Mouse (Mus musculus) hindbrain, embryonic 11.5 days (tissue): ENCODE data around the gene March9. TPM values are rescaled to one million over a fixed set of nuclear protein-coding genes. Genes with fewer than 3 reads are reported as not detected.

Experiments used
- ATAC-seq: fragments of 200-750 bp; cut with Nextera tagmentation; 2 replicates; pipeline ENCODE4 v1.8.0; 2017; ENCODE audit warnings: mild to moderate bottlenecking, moderate TSS enrichment, moderate library complexity; ENCODE audit not compliant: low FRiP score
- DNase-seq: peaks from one replicate; pipeline ENCODE4 v3.0.0-alpha.2; 2015; ENCODE audit warnings: low spot score
- H3K27ac ChIP-seq: fragments of 300-500 bp; sonication (generic); 2 replicates; pipeline ENCODE4 v1.5.1; 2014; ENCODE audit warnings: mild to moderate bottlenecking, low read depth, low read length
- H3K27me3 ChIP-seq: fragments of 300-500 bp; sonication (generic); 2 replicates; pipeline ENCODE4 v1.6.1; 2014; ENCODE audit warnings: mild to moderate bottlenecking, low read length, moderate library complexity, mixed read lengths; ENCODE audit not compliant: control insufficient read depth, insufficient read depth
- H3K36me3 ChIP-seq: fragments of 300-500 bp; sonication (generic); 2 replicates; pipeline ENCODE4 v1.6.1; 2014; ENCODE audit warnings: mild to moderate bottlenecking, low read length, moderate library complexity, mixed read lengths; ENCODE audit not compliant: control insufficient read depth, insufficient read depth
- H3K4me1 ChIP-seq: fragments of 300-500 bp; sonication (generic); replicated peaks from 2 replicates; pipeline ENCODE4 v1.6.1; 2014; ENCODE audit warnings: low read length, mixed read lengths; ENCODE audit not compliant: control insufficient read depth, insufficient read depth
- H3K4me2 ChIP-seq: fragments of 300-500 bp; sonication (generic); replicated peaks from 2 replicates; pipeline ENCODE4 v1.6.1; 2014; ENCODE audit warnings: mild to moderate bottlenecking, low read depth, low read length
- H3K4me3 ChIP-seq: fragments of 300-500 bp; sonication (generic); 2 replicates; pipeline ENCODE4 v1.5.1; 2014; ENCODE audit warnings: low read depth, low read length
- H3K9ac ChIP-seq: fragments of 300-500 bp; sonication (generic); 2 replicates; pipeline ENCODE4 v1.6.1; 2014; ENCODE audit warnings: low read depth, low read length
- H3K9me3 ChIP-seq: fragments of 300-500 bp; sonication (generic); 2 replicates; pipeline ENCODE4 v1.6.1; 2016; ENCODE audit warnings: low read length; ENCODE audit not compliant: control insufficient read depth
- WGBS: fragments of 180-500 bp; shearing (Covaris S2); extraction: QIAGEN DNeasy Blood & Tissue Kit; methylation state at CpG from one replicate; pipeline ENCODE4 v1.1.7; 2014; 5-methylcytosine and 5-hydroxymethylcytosine counted together
- polyA plus RNA-seq: library from polyadenylated mRNA; unstranded; fragments of >200 nt; fragmentation: Nextera tagmentation; extraction: Ambion mirVana; gene quantifications from 2 replicates; pipeline ENCODE4 v1.2.1, GENCODE M21; 2014

The March9 gene
- polyA plus RNA-seq, 1 experiment from 2014 or later, result 3.6 TPM

GRCm38 (mm10) chr10:127083292-127083914 is 23.4 kb upstream of the March9 start:
- no peaks in the 10 kb centered on the region for H3K9me3 ChIP-seq
- DNase-seq (no peak), ATAC-seq (no peak)
- no peaks in the 10 kb centered on the region for H3K36me3 ChIP-seq
- H3K4me3 ChIP-seq, result no peak overlapping the region
- WGBS, result 38% methylated on average over 8 of the region's 8 CpGs
- peaks cover 18% of the 10 kb centered on the region for H3K4me1 ChIP-seq
- no peak overlapping the region for H3K27ac ChIP-seq
- no peak overlapping the region for H3K4me2 ChIP-seq
- peaks cover 41% of the 10 kb centered on the region for H3K27me3 ChIP-seq
- H3K9ac ChIP-seq, result no peak overlapping the region

- Histone ChIP-seq H3K27ac (no peak overlapping the region), H3K9ac (peak overlapping the region; percentile 9; the same call in 1 of the 2 replicates), H3K4me3 (no peak overlapping the region; the same call in 1 of the 2 replicates), H3K9me3 (no peaks in the 10 kb centered on the region), H3K27me3 (peaks cover 44% of the 10 kb centered on the region), H3K4me2 (peak overlapping the region; percentile 100), H3K4me1 (peaks cover 21% of the 10 kb centered on the region), H3K36me3 (no peaks in the 10 kb centered on the region)
- WGBS, result 29% methylated on average over 8 of the region's 8 CpGs
- ATAC-seq (no peak), DNase-seq (peak; percentile 63)
Measured at GRCm38 (mm10) chr10:127081996-127082620, 22.1 kb upstream of the March9 start.

GRCm38 (mm10) chr10:127080901-127081780 is 21.2 kb upstream of the March9 start:
- Histone ChIP-seq H3K27ac (no peak overlapping the region), H3K36me3 (no peaks in the 10 kb centered on the region), H3K4me2 (peak overlapping the region; percentile 100), H3K4me3 (peak overlapping the region; percentile 70), H3K9me3 (no peaks in the 10 kb centered on the region), H3K4me1 (peaks cover 21% of the 10 kb centered on the region), H3K27me3 (peaks cover 46% of the 10 kb centered on the region), H3K9ac (0 out of 2 replicates have a peak overlapping the region, but pooled peaks have one; percentile 20)
- DNase-seq, result peak; percentile 36
- WGBS, result 2% methylated on average over 46 of the region's 48 CpGs
- ATAC-seq, result no peak

DNA sequence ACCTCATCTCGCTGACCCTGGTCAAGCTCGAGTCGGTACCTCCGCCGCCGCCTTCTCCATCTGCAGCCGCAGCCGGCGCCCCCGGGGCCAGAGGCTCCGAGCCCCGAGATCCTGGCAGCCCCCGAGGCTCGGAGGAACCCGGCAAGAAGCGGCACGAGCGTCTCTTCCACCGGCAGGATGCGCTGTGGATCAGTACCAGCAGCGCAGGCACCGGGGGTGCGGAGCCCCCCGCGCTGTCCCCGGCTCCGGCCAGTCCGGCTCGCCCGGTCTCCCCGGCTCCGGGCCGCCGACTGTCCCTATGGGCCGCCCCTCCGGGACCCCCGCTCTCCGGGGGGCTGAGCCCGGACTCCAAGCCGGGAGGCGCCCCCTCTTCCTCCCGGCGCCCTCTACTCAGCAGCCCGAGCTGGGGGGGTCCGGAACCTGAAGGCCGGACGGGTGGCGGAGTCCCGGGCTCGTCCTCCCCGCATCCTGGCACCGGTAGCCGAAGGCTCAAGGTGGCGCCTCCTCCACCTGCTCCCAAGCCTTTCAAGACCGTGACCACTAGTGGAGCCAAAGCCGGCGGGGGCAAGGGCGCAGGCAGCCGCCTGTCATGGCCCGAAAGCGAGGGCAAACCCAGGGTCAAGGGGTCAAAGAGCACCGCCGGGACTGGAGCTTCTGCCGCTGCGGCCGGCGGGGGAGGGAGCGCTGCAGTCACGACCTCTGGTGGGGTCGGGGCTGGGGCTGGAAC is 19.8 kb upstream of the March9 start:
- Histone ChIP-seq H3K4me1 (peaks cover 21% of the 10 kb centered on the region), H3K27me3 (peaks cover 46% of the 10 kb centered on the region), H3K9me3 (no peaks in the 10 kb centered on the region), H3K4me3 (peak overlapping the region; percentile 70), H3K27ac (peak overlapping the region; percentile 65; the same call in 1 of the 2 replicates), H3K36me3 (no peaks in the 10 kb centered on the region), H3K9ac (peak overlapping the region; percentile 71), H3K4me2 (peak overlapping the region; percentile 100)
- 2% methylated on average over 50 of the region's 70 CpGs for WGBS
- DNase-seq (peak; percentile 56), ATAC-seq (peak; percentile 12)

DNA sequence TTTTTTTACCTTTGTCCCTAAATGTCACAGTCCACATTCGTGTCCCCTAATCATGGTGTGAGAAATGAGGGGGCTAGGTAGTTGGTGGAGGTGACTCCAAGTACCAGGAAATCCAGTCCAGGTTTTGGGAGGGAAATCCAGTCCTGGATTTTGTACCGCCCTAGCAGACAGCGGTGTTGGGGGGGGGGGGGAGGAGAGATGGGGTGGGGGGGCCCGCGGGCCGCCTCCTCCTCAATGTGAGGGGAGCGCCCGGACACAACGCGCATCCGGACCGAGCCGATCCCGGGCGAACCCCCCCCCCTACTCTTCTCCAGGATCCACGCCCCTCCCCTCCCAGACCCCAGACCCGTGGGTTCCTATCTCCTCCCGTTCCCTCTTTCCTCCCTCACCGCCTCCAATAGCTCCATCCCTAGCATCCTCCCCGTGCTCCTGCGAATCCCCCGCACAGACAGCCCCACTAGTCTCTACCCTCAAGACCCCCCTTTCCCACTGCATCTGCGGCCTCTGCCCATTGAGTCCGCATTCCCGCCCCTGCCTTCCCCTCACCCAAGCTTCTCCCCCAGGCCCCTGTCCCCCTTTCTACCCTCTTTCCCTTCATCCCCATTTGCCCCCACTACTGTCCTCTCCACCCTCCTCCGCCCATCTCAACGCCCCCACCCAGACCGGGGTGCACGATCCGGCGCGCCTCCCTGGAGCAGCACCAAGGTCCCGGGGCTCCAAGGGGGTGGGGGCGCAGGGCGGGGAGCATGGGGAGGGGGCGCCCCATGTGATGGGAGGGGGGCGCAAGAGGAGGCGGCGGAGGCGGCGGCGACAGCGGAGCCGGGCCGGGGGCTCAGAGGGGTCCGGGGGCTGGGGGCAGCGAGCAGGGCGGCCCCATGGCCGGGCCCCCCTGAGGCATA is 18.9 kb upstream of the March9 start:
- Histone ChIP-seq H3K36me3 (no peaks in the 10 kb centered on the region), H3K27ac (peak overlapping the region; percentile 65; the same call in 1 of the 2 replicates), H3K9ac (peak overlapping the region; percentile 71), H3K27me3 (peaks cover 46% of the 10 kb centered on the region), H3K4me1 (peaks cover 21% of the 10 kb centered on the region), H3K4me3 (peak overlapping the region; percentile 70), H3K4me2 (peak overlapping the region; percentile 100), H3K9me3 (no peaks in the 10 kb centered on the region)
- WGBS, result 2% methylated on average over 36 of the region's 49 CpGs
- peak; percentile 82 for DNase-seq
- peak; percentile 72 for ATAC-seq

GRCm38 (mm10) chr10:127078001-127078676 is 18.2 kb upstream of the March9 start:
- no peaks in the 10 kb centered on the region for H3K9me3 ChIP-seq
- ATAC-seq (peak; percentile 48), DNase-seq (no peak)
- H3K9ac ChIP-seq, result no peak overlapping the region
- no peak overlapping the region for H3K27ac ChIP-seq
- 8% methylated on average over 11 of the region's 12 CpGs for WGBS
- H3K36me3 ChIP-seq, result no peaks in the 10 kb centered on the region
- H3K4me1 ChIP-seq, result peaks cover 21% of the 10 kb centered on the region
- peak overlapping the region; percentile 70 for H3K4me3 ChIP-seq
- peak overlapping the region; percentile 100 for H3K4me2 ChIP-seq
- peaks cover 42% of the 10 kb centered on the region for H3K27me3 ChIP-seq

DNA sequence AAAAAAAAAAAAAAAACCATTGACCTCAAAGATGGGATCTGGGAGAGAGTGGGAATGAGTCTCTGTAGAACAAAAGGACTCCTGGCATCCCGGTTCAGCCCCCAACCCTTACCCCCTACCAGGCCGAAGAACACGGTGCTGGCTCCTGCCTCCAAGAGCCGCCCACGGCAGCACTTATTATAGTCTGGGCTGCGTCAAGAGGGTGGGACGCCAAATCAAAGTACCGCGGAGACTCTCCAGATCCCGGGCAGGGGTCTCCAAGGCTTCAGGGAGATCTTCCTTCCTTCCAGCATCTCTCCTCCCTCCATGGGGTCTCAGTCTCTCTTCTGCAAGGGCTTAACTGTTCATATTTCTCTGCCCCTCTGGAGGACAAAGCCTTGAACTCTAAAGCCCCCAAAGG is 17.5 kb upstream of the March9 start:
- DNase-seq (no peak), ATAC-seq (no peak)
- Histone ChIP-seq H3K36me3 (no peaks in the 10 kb centered on the region), H3K27ac (no peak overlapping the region), H3K9ac (no peak overlapping the region), H3K27me3 (peaks cover 42% of the 10 kb centered on the region), H3K4me1 (peaks cover 21% of the 10 kb centered on the region), H3K4me2 (no peak overlapping the region; the same call in 1 of the 2 replicates), H3K4me3 (no peak overlapping the region; the same call in 1 of the 2 replicates), H3K9me3 (no peaks in the 10 kb centered on the region)
- 4% methylated on average over 10 of the region's 10 CpGs for WGBS
